Comparison of ENCODE assay signal across 22 mouse cellular contexts in the genomic region with DNA sequence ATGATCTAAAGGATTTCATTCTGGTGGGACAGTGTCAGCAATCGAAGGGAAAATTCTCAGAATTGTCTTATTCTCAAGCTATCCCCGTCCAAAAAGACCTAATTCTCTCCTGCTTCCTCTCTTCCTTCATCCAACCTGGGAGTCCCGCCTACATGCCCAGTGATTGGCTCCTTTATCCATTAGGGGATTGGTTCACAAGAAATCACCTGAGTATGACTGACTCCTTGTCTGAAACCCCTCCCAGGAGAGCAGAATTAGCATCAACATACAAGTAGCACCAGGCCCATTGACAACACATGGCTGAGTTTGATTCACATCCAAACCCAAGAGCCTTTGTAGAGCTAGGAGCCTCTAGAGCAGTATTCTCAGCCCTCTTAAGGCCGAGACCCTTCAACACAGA.
A peak's percentile ranks its signal among the peaks of the same experiment; 100 is the strongest.
DNase-seq lines count a peak whose midpoint lies in the region; TF ChIP-seq lines count a peak whose summit lies in the region.
"Had no signal": no experiment of that assay in that cellular context is flagged by ENCODE, and none has a peak within 500 bp of the region (broad histone marks: within the 10 kb centered on the region; RNA-seq: fewer than 3 reads in every experiment).

No protein-coding gene starts in this region.

- intact Hi-C loops in left cerebral cortex, adult 2 months (cut with DNase I) = no loop called here

- H3K9me3 ChIP-seq in MEL (replicated peaks; ENCODE audit: insufficient read depth, low read length) = no peaks in the 10 kb centered on the region
- H3K9me3 ChIP-seq: embryonic facial prominence, embryonic 12.5 days; forebrain, embryonic 13.5 days; forebrain, embryonic 15.5 days had no signal

- no peak for TF ChIP-seq EP300 in MEL (IDR thresholded peaks at IDR 0.05; ENCODE audit: low read depth in 1 of 2, low read length in 2 of 2)

- no peaks in the 10 kb centered on the region for H3K27me3 ChIP-seq in MEL (ENCODE audit: control insufficient read depth in 1 of 2, insufficient read depth in 2 of 2, low read length in 2 of 2)
- H3K27me3 ChIP-seq: embryonic facial prominence, embryonic 12.5 days; forebrain, embryonic 13.5 days; forebrain, embryonic 15.5 days; Patski had no signal

- H3K79me2 ChIP-seq in MEL (ENCODE audit: control insufficient read depth, insufficient read depth, low read length, poor library complexity) = no peaks in the 10 kb centered on the region

- H3K9ac ChIP-seq in MEL (ENCODE audit: control insufficient read depth, low read depth, low read length, poor library complexity, severe bottlenecking) = no peak overlapping the region
- H3K9ac ChIP-seq: embryonic facial prominence, embryonic 12.5 days; forebrain, embryonic 13.5 days; forebrain, embryonic 15.5 days; forebrain, postnatal 0 days had no signal

- no peak overlapping the region for H3K27ac ChIP-seq in MEL (ENCODE audit: control insufficient read depth, low read depth, low read length)
- H3K27ac ChIP-seq in left cerebral cortex, adult 2 months = no peak overlapping the region
- H3K27ac ChIP-seq: embryonic facial prominence, embryonic 10.5 days; embryonic facial prominence, embryonic 12.5 days; forebrain, embryonic 13.5 days; forebrain, embryonic 15.5 days had no signal

- TF ChIP-seq RAD21 in MEL (IDR thresholded peaks at IDR 0.05; ENCODE audit: low read depth, low read length) = no peak

- no peak for TF ChIP-seq POLR2A in MEL (IDR thresholded peaks at IDR 0.05; ENCODE audit: control insufficient read depth in 1 of 2, insufficient read depth in 1 of 2, low read depth in 1 of 2, low read length in 2 of 2, poor library complexity in 1 of 2)

- H3K4me1 ChIP-seq in MEL (ENCODE audit: control insufficient read depth in 1 of 2, insufficient read depth in 2 of 2, low read length in 2 of 2) = peaks cover 0 to 3% of the 10 kb centered on the region in 2 experiments; a peak in 1 of 4 replicates
- H3K4me1 ChIP-seq: embryonic facial prominence, embryonic 12.5 days had no signal

- DNase-seq in urinary bladder, adult 2 months (ENCODE audit: low spot score) = peak; percentile 1
- DNase-seq in urinary bladder, postnatal 4 days (ENCODE audit: low spot score in 2 of 2) = no peak
- peak; percentile 65 for DNase-seq in ES-CJ7 (ENCODE audit: low read depth, low spot score)
- DNase-seq in MEL (ENCODE audit: low read depth, low spot score) = peak; percentile 46
- DNase-seq in ZHBTc4 (ENCODE audit: low read depth, low spot score) = peak; percentile 82
- DNase-seq in left cerebral cortex, adult 2 months (ENCODE audit: extremely low spot score in 1 of 2, low spot score in 2 of 2) = no peak
- DNase-seq in spleen, postnatal 14 days (ENCODE audit: low spot score in 2 of 2) = no peak
- DNase-seq in B cell, adult 2 months = no peak
- DNase-seq: adrenal gland, adult 8-10 months; adrenal gland, postnatal 14 days; adrenal gland, postnatal 36 days; cerebellum, adult 11-12 months; cerebellum, adult 2 months; cerebellum, adult 9-10 months; cerebellum, postnatal 10 days; cerebellum, postnatal 25 days; forebrain, postnatal 0 days had no signal

- no peak overlapping the region for H3K4me3 ChIP-seq in MEL (ENCODE audit: control insufficient read depth in 1 of 2, insufficient read depth in 1 of 2, low read depth in 2 of 2, low read length in 2 of 2)
- H3K4me3 ChIP-seq in left cerebral cortex, adult 2 months = no peak overlapping the region
- H3K4me3 ChIP-seq: embryonic facial prominence, embryonic 10.5 days; embryonic facial prominence, embryonic 12.5 days; forebrain, embryonic 13.5 days; forebrain, embryonic 15.5 days had no signal

- H3K36me3 ChIP-seq in MEL (ENCODE audit: control insufficient read depth in 1 of 2, insufficient read depth in 2 of 2, low read length in 2 of 2) = no peaks in the 10 kb centered on the region
- H3K36me3 ChIP-seq: embryonic facial prominence, embryonic 10.5 days; embryonic facial prominence, embryonic 12.5 days; forebrain, embryonic 15.5 days had no signal

- TF ChIP-seq CTCF in MEL (IDR thresholded peaks at IDR 0.05 in 2 of 3, conservative IDR thresholded peaks at IDR 0.05 in 1 of 3; ENCODE audit: control insufficient read depth in 1 of 3, insufficient read depth in 1 of 3, low read depth in 2 of 3, low read length in 3 of 3, poor library complexity in 1 of 3, severe bottlenecking in 1 of 3) = no peak
- no peak for TF ChIP-seq CTCF in left cerebral cortex, adult 2 months (IDR thresholded peaks at IDR 0.05)

TF ChIP-seq in MEL, 35 proteins besides CTCF, POLR2A, EP300 and RAD21:
- TF ChIP-seq NELFE (IDR thresholded peaks at IDR 0.05; ENCODE audit: low read depth, low read length) (0 out of 2 replicates have a peak, but pooled peaks have one; percentile 20), MXI1 (IDR thresholded peaks at IDR 0.05; ENCODE audit: low read depth, low read length) (no peak), TCF12 (IDR thresholded peaks at IDR 0.05; ENCODE audit: low read depth, low read length) (no peak)

Comparison
In these comparisons a context has a peak if more than half of its experiments do, and no peak if none do; other contexts are left out.
1. DNase-seq: peak in urinary bladder, adult 2 months (single experiment), ES-CJ7 (single experiment), MEL (single experiment) and ZHBTc4 (single experiment); none in urinary bladder, postnatal 4 days (0 of 2), left cerebral cortex, adult 2 months (0 of 2), spleen, postnatal 14 days (0 of 2) and B cell, adult 2 months (0 of 2).